Mouse (Mus musculus) testis, postnatal 10 days (tissue): ENCODE results near the gene Atp2b1.

Experiments
- DNase-seq: peaks from one replicate; pipeline ENCODE4 v3.0.0; 2021; ENCODE audit warnings: low spot score

Gene Atp2b1

GRCm38 (mm10) chr10:98913961-98914809 lies at the start of gene Atp2b1:
TSS of gene Atp2b1 (plus strand) at chr10:98914406.
- DNase-seq = peak; percentile 97

DNA sequence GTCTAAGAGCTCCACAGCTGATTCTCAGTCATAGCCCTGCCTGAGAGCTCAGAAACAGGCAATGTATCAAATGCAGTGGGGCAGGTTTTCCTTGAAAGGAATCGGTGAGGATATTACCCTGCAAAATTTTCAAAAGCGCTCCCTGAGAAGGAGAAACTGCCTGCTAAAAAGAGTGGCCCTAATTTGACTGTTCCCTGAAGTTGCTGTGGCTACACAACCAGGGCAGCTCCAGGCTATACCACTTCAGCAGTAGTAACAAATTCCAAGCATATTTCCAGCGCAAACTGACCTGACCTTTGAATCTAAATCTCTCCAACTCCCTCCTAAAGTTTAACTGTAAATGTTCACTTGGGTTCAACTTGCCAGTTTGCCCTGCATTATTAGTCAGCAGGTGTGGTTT lies 49.4 kb upstream of the Atp2b1 start:
- DNase-seq = no peak

DNA sequence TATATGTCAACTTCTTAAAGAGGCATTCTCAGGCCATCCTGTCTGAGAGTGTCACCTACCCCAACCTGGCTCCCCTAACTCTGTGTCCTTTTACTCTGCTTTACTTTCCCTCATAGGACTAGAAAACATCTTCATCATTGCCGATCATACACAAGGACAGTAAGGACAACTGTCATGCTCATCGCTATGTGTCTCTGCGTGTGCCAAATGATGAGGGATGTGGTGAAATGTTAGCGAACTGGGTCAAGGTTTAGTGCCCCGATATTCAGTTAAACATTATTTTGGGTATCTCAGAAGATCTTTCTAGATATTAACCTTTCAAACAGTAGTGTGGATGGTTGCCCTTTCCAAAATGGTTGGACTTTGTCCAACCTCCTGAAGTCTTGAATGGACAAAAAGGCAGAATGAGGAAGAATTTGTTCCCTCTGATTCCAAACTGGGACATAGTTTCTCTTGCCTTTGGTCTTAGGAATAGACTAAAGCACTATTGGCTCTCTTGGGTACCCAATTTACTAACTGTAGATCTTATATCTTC lies 47.3 kb upstream of the Atp2b1 start:
- no peak for DNase-seq

GRCm38 (mm10) chr10:98868351-98868908 lies 45.8 kb upstream of the Atp2b1 start:
- DNase-seq = no peak

- DNase-seq = no peak
These were observed 36.4 kb upstream of the Atp2b1 start for GRCm38 (mm10) chr10:98877855-98878254.

GRCm38 (mm10) chr10:98878636-98879035 lies 35.6 kb upstream of the Atp2b1 start:
- DNase-seq = no peak

DNA sequence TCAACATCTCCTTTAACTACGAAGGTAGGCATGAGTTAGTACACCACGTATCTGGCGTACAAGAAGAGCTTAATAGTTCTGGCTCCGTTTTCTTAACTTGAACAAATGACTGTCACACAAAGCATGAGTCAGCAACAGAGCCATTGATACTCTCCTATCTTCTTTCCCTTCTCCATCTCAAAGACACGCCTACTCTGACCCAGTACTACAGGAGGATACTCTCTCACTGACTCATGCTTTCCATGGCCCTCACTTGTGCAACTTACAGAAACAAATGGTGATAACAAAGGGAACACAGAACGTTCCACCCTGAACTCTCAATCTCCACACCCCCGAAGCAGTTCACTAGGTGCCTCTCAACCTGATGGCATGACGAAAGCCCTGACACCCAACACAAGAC lies 34.1 kb upstream of the Atp2b1 start:
- DNase-seq = no peak

- DNase-seq = no peak
These were observed 33.5 kb upstream of the Atp2b1 start for GRCm38 (mm10) chr10:98880711-98881110.

DNA sequence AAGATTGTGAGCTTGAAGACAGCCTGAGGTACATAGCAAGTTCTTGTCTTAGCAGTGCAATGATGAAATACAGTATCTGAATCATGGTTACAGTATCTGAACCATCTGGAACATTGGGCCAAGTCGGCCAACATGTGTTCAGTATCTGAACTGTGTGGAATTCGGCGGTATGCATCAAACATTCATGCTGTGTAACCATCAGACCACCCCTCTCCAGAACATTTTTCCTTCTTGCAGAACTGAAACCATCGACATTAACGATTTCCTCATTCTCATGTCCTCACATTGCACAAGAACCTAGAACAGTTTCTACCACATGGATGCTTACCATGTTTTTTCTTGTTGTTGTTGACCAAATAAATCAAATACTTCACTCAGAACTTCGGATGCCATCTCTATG lies 32.7 kb upstream of the Atp2b1 start:
- no peak for DNase-seq

DNA sequence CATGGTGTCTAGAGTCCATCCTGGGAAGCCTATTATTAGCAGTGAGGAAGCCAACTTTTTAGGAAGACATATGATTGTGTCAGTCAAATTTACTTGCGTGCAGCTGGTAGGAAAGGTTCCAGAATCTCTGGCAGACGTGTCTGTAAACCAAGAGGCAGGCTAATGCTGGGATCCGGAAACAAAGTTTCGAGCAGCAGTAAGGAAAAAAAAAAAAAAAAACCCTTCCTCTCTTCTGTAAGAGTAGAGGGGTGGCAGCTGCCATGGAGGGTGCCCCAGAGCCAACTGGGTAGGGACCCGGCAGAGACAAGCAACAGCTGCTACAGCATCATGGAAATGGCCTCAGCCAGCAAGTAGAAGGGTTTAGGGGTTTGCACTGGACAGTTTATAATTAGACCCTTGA lies 31.6 kb upstream of the Atp2b1 start:
- DNase-seq = no peak

DNA sequence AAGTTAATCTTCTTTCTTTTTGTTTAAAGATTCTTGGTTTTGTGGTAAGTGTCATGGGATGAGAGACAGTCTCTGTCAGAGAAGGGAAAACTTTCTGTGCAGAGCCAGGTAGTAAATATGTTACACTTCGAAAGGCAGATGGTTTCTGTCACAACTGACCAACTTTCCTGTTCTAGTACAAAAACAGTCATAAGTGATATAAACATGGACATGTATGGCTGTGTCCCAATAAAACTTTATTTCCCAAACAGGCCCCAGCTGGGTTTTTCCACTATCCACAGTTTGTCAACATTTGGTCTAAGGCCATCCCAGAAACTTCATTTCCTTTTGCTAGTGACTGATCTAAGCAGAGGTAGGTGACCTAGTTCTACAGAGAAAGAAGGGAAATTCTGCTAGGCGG lies 29.8 kb upstream of the Atp2b1 start:
- no peak for DNase-seq

DNA sequence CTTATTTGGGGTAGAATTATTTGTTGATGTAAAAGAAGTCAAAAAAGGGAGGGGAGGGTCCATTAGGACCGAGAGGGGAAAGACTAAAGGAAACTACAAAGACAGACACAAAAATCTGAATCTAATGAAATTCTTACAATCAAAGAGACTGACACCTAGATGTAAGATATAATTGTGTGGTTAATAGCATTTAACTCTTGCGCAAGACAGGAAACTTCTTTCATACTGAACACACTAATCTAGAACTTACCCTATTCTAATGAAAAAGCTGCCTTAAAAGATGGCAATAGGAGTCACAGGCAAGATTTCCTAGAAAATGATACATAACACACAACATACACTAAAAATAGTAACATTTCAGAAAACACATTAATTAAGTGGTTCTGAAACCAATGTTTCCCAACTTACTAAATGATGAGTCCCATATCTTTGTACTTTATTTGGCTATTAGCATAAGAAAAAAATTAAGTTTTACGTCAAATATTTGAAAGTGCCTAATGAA lies 27.4 kb upstream of the Atp2b1 start:
- DNase-seq = no peak

GRCm38 (mm10) chr10:98891361-98891760 lies 22.8 kb upstream of the Atp2b1 start:
- DNase-seq = no peak

- DNase-seq = no peak
These were observed 16.7 kb upstream of the Atp2b1 start for GRCm38 (mm10) chr10:98897507-98897906.

GRCm38 (mm10) chr10:98897913-98898748 lies 16.1 kb upstream of the Atp2b1 start:
- no peak for DNase-seq

DNA sequence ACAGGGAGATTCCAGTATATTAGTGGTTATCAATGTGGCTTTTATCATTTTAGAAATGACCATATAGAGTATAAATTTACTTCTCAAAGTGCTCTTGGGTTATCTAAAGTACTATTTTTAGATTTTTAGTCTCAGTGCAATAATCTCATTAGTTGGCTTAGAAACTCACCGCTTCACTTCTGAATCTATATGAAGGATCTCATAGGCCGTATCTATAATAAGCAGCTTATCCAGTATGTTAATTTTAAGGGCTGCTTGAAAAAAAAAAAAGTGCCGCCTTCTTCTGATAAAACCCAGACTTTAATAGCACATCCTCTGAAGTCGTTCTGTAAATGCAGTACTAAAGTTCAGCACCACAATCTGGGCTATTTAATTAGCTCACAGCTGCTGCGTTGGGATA lies 12.7 kb upstream of the Atp2b1 start:
- DNase-seq = no peak

DNA sequence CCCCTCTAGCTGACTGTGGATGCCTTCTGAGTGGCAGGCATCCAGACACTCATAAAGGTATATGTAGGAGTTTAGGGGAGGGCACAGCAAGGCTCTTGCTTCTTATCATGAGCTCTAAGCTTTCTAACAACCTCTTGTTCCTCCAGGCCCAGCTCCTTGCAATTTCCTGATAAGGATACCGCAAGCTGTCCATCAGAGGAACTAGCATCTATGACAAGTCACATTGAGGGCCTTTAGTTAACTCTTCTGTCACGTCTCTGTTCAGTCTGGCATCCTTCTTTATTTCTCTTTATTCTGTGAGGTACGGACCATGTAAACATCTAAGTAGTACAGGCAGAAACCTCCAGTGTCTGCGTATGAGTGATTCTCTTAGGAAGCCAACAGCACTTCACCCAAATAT lies 8.2 kb upstream of the Atp2b1 start:
- no peak for DNase-seq

DNA sequence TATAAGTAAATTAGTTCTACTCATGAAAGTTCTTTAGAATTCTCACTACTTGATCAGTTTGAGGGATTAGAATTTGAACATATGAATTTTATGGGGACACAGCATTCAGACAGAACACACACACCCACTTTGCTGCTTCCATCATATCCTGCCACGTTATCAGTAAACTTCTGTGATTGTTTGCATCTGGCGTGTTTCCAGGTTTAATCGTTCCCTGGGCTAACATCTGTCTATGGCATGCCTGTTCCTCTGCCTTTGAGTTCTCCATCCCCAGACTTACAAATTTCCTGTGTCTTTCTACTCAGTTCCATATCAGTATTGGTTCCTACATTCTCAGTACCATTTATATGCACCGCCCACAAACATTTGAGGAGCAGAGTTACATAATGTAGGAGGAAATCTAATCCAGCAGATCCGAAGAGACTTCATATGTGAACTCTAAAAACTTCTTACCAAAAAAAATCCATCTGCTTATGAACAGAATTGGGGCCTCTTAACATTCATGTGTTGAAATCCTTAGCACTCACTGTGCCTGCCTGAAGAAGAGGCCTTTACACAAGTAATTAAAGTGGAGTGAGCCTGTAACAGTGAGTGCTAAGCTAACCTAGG lies 7.2 kb upstream of the Atp2b1 start:
- DNase-seq = no peak

DNA sequence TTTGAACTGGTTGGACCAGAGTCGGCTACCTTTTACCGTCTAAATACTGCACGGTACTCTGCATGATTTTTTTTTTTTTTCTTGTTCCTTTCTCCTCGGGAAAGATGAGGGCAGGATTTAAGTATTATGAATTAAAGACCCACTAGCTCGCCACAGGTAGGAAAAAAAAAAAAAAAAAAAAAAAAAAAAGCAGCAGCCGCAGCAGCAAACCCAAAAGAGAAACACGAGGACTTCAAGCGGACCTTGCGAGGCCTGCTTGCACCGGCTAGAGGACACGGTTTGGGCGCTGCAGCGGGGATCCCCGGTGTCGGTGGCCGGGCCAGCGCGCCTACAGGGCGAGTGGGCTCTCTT lies 621 bp upstream of the Atp2b1 start:
- no peak for DNase-seq

DNA sequence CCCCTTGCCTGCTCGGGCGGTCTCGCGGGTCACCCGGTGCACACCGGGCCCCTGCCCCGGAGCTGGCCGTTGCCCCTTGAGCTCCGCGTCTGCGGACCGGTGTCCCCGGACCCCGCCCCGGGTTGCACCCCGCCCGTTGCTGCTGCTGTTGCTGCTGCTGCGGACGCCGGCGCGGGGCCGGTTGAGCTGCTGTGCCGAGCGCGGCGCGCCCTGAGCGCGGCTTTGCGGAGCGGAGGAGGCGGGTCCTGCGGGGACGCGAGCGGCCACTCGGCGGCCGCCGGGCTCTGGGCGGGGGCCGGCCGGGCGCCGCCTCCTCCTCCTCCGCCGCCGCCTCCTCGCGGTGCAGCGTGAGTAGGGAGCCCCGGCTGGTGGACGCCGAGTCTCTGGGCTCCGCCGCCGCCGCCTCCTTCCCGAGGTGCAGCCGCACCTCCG lies 620 bp downstream of the Atp2b1 start:
- peak; percentile 88 for DNase-seq

GRCm38 (mm10) chr10:98915398-98915931 lies 1.3 kb downstream of the Atp2b1 start:
- DNase-seq = peak; percentile 75
